Mouse (Mus musculus) heart, embryonic 14.5 days (tissue): ENCODE results near the gene Clec10a. TPM values are rescaled to one million over a fixed set of nuclear protein-coding genes. Genes with fewer than 3 reads are reported as not detected.
"Not testable (repeated sequence)": the region's sequence is repeated elsewhere in the genome, so short reads cannot be mapped to it uniquely, and the experiment has no call there.

Experiments
- ATAC-seq: fragments of 200-750 bp; cut with Nextera tagmentation; 2 replicates; pipeline ENCODE4 v1.8.0; 2017; ENCODE audit warnings: low read depth, moderate TSS enrichment; ENCODE audit not compliant: insufficient number of reproducible peaks, insufficient read depth, low FRiP score
- H3K27ac ChIP-seq, 2 experiments: fragments of 200-500 bp in 1 of 2; fragments of 300-500 bp in 1 of 2; sonication (generic) in 1 of 2; replicated peaks in 1 of 2; 2 replicates each; pipeline ENCODE4 v1.5.1; 2012 to 2014; ENCODE audit warnings: low read depth in 2 of 2, low read length in 2 of 2, control low read depth in 1 of 2, mild to moderate bottlenecking in 1 of 2, mixed read lengths in 1 of 2; ENCODE audit not compliant: control insufficient read depth in 1 of 2, insufficient read depth in 1 of 2
- H3K27me3 ChIP-seq: fragments of 300-500 bp; sonication (generic); 2 replicates; pipeline ENCODE4 v1.6.1; 2014; ENCODE audit warnings: mild to moderate bottlenecking, low read length, control low read depth; ENCODE audit not compliant: control insufficient read depth, insufficient read depth
- H3K36me3 ChIP-seq: fragments of 300-500 bp; sonication (generic); 2 replicates; pipeline ENCODE4 v1.6.1; 2014; ENCODE audit warnings: mild to moderate bottlenecking, control low read depth, low read length, mixed read lengths; ENCODE audit not compliant: control insufficient read depth, insufficient read depth
- H3K4me1 ChIP-seq, 2 experiments: fragments of 200-500 bp in 1 of 2; fragments of 300-500 bp in 1 of 2; sonication (generic) in 1 of 2; 2 replicates each; pipeline ENCODE4 v1.6.1; 2012 to 2014; ENCODE audit warnings: low read length in 2 of 2, control low read depth in 1 of 2, mixed read lengths in 1 of 2; ENCODE audit not compliant: control insufficient read depth in 2 of 2, insufficient read depth in 2 of 2
- H3K4me2 ChIP-seq: fragments of 300-500 bp; sonication (generic); 2 replicates; pipeline ENCODE4 v1.6.1; 2014; ENCODE audit warnings: mild to moderate bottlenecking, low read length
- H3K4me3 ChIP-seq, 2 experiments: fragments of 200-500 bp in 1 of 2; fragments of 300-500 bp in 1 of 2; sonication (generic) in 1 of 2; 2 replicates each; pipeline ENCODE4 v1.5.1; 2012 to 2014; ENCODE audit warnings: low read length in 2 of 2, mild to moderate bottlenecking in 2 of 2, control low read depth in 1 of 2, low read depth in 1 of 2, moderate library complexity in 1 of 2; ENCODE audit not compliant: control insufficient read depth in 1 of 2, insufficient read depth in 1 of 2
- H3K9ac ChIP-seq: fragments of 300-500 bp; sonication (generic); 2 replicates; pipeline ENCODE4 v1.6.1; 2014; ENCODE audit warnings: mild to moderate bottlenecking, low read length
- H3K9me3 ChIP-seq: fragments of 300-500 bp; sonication (generic); 2 replicates; pipeline ENCODE4 v1.6.1; 2016; ENCODE audit warnings: low read length, control low read depth; ENCODE audit not compliant: control insufficient read depth
- WGBS: fragments of 180-500 bp; shearing (Covaris S2); extraction: QIAGEN DNeasy Blood & Tissue Kit; methylation state at CpG from one replicate; pipeline ENCODE4 v1.1.7; 2014; 5-methylcytosine and 5-hydroxymethylcytosine counted together
- polyA plus RNA-seq: library from polyadenylated mRNA; unstranded; fragments of >200 nt; fragmentation: Nextera tagmentation; extraction: Ambion mirVana; gene quantifications from 2 replicates; pipeline ENCODE4 v1.2.1, GENCODE M21; 2014

Gene Clec10a
- polyA plus RNA-seq, 1 experiment from 2014 or later, result 0.36 TPM

DNA sequence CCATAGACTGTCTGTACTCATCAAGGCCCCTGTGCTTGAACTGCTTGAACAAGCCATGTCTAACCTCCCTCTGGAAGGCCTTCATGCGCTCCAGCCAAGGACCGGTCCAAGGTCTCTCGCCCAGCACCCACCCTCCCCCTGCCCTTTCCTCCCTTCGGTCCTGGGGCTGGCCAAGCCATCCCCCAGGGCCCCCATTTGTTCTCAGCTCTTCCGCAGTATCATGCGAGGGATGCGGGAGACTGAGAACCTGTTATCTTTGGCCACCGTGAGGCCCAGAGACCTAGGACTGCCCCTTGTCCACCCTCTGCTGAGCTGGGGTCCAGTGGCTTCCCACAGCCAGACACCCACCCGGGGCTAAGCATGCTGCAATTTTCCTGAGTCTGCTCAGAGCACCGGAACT, 16.8 kb upstream of the Clec10a start:
- 63% methylated on average over 10 of the region's 10 CpGs for WGBS
- Histone ChIP-seq H3K9me3 (no peaks in the 10 kb centered on the region), H3K27me3 (no peaks in the 10 kb centered on the region), H3K4me3 (no peak overlapping the region), H3K9ac (no peak overlapping the region), H3K4me1 (no peaks in the 10 kb centered on the region), H3K36me3 (no peaks in the 10 kb centered on the region), H3K27ac (no peak overlapping the region), H3K4me2 (no peak overlapping the region)
- no peak for ATAC-seq

DNA sequence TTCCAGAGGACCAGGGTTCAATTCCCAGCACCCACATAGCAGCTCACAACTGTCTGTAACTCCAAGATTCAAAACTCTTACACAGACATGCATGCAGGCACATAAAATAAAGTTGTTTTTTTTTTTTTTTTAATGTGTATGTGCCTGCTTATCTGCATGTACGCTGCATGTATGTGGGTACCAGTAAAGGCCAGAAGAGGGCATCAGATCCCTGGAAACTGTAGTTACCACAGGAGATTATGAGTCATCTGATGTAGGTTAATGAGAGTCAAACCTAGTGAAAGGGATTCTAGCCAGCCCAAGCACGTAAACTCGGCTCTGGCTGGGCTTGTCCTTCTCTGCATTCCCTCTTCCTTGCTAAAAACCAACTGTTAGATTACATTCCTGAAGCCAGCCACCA, 4.9 kb upstream of the Clec10a start:
- H3K9me3 ChIP-seq, result no peaks in the 10 kb centered on the region
- H3K4me1 ChIP-seq, result no peaks in the 10 kb centered on the region
- H3K27me3 ChIP-seq, result no peaks in the 10 kb centered on the region
- H3K27ac ChIP-seq, result no peak overlapping the region
- no peak overlapping the region for H3K4me2 ChIP-seq
- no peak overlapping the region for H3K9ac ChIP-seq
- no peaks in the 10 kb centered on the region for H3K36me3 ChIP-seq
- 60% methylated on average over 3 of the region's 3 CpGs for WGBS
- no peak for ATAC-seq
- H3K4me3 ChIP-seq, result no peak overlapping the region

DNA sequence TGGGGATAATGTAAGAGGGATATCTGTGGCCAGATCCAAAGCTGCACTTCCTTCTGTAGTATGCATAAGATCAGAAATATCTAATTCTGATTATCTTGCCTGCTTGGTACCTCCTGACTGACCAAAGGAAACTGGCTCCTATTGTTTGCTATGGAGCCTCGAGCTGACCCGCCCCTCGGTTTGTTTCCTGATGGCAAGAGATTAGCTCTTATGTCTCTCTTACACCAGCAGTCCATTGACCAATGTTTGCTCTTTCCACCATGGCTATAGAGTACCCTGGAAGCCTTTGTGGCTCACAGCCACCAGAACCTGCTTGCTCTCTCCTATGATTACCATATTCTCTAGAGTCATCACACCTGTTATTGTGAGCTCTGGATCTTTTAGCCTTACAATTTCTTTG, 6.3 kb downstream of the Clec10a start:
- no peaks in the 10 kb centered on the region for H3K27me3 ChIP-seq
- no peaks in the 10 kb centered on the region for H3K4me1 ChIP-seq
- H3K4me2 ChIP-seq, result no peak overlapping the region
- 68% methylated on average over 3 of the region's 3 CpGs for WGBS
- no peak overlapping the region for H3K9ac ChIP-seq
- no peak overlapping the region for H3K27ac ChIP-seq
- ATAC-seq, result no peak
- H3K9me3 ChIP-seq, result no peaks in the 10 kb centered on the region
- no peak overlapping the region for H3K4me3 ChIP-seq
- H3K36me3 ChIP-seq, result no peaks in the 10 kb centered on the region

DNA sequence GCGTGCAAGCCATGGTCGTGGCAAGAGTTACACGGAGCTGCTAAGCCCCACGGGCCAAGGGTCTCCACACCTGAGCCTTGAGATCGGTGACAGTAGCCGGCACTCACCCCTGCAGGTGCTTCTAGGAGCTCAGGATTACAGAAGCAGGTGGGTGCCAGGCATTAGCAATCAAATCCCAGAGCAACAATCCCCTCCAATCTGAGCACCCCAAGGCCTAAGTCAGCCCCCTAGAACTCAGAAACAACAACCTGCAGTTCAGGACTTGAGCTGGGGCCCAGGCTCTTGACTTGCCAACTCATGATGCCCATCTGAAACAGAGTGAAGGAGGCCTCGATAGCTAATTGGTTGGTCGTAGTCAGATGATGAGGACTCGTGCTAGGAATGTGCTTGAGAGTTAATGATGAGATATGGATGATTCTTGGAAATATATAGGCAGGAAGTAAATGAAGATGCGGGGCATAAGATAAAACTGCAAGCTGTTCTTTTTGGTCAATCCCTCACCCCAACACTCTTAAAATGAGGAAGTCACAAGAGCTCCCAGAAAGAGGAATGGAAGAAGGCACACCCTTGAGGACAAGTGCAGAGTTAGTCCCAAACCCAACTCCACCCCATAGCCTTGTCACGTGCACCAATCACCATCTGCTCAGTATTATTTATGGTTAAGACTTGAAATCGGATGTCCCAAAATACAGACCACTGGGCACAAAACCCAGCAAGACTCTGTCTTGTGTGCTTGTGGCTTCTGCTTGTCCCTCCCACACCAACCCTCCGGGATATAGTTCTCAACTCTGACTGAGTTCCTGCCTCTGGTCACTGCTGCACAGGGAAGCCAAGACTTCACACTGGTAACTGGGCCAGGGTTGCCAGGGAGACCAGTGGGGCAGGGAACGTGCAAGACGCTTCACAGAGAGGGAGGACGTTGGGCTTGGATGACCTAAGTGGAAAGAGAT, 10.2 kb downstream of the Clec10a start:
- WGBS, result 64% methylated on average over 16 of the region's 16 CpGs
- no peak for ATAC-seq
- Histone ChIP-seq H3K27ac (no peak overlapping the region), H3K9ac (no peak overlapping the region), H3K4me2 (no peak overlapping the region), H3K4me1 (no peaks in the 10 kb centered on the region), H3K36me3 (no peaks in the 10 kb centered on the region), H3K4me3 (no peak overlapping the region), H3K27me3 (no peaks in the 10 kb centered on the region), H3K9me3 (no peaks in the 10 kb centered on the region)

DNA sequence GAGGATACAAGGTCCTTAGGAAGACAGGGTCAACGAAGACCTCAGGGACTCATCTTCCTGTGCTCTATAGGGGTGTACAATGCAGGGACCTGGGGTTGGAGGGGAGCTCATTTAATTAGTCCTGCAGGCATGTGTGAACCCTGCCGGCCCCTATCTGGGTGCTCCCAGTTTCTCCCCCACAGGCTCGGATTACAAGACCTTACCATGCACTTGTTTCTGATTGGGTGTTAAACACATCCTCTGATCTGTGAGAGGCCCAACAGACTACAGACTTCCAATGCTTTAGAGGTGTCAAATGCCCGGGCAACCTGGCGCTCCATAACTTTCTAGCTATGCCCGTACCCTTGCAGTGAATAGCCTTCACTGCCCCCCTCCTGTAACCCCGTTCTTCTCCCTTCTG, 12.1 kb downstream of the Clec10a start:
- no peak overlapping the region for H3K9ac ChIP-seq
- no peaks in the 10 kb centered on the region for H3K36me3 ChIP-seq
- no peaks in the 10 kb centered on the region for H3K4me1 ChIP-seq
- no peak overlapping the region for H3K27ac ChIP-seq
- H3K27me3 ChIP-seq, result no peaks in the 10 kb centered on the region
- H3K9me3 ChIP-seq, result no peaks in the 10 kb centered on the region
- no peak overlapping the region for H3K4me3 ChIP-seq
- 35% methylated on average over 7 of the region's 7 CpGs for WGBS
- no peak for ATAC-seq
- no peak overlapping the region for H3K4me2 ChIP-seq

DNA sequence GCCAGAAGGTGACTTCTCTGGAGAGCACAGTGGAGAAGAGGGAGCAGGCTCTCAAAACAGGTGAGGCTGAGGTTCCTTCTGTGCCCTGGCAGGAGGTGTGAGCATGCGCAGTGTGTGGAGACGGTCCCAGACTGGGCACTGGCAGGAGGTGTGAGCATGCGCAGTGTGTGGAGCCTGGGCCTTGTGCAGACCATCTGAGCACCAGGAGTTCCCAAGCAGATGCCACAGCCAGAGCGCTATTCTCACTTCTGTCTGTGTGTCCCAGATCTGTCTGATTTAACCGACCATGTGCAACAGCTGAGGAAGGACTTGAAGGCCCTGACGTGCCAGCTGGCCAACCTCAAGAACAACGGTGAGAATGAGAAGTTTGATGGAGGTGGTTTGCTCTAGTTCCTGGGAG, 13.5 kb downstream of the Clec10a start:
- not testable (repeated sequence) for H3K4me3 ChIP-seq, H3K9me3 ChIP-seq, H3K9ac ChIP-seq, H3K27ac ChIP-seq, H3K4me2 ChIP-seq, H3K36me3 ChIP-seq, ATAC-seq, H3K27me3 ChIP-seq, H3K4me1 ChIP-seq
- 82% methylated on average over 7 of the region's 7 CpGs for WGBS

DNA sequence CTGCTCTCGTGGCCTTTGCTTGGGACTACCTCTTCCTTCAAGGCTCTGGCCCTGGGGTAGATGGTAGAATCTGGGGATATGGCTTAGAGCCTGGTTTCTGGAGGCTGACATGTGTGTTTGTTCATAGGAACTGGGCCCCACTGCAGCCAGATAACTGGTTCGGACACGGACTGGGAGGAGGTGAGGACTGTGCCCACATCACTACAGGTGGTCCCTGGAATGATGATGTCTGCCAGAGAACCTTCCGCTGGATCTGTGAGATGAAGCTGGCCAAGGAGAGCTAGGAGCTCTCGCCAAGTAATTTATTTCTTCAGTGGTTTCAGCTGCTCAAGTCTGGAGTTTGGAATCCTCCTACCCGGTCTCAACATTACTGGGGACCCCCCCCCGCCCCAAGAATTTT, 14.3 kb downstream of the Clec10a start:
- H3K9ac ChIP-seq, result no peak overlapping the region
- H3K9me3 ChIP-seq, result no peaks in the 10 kb centered on the region
- H3K27ac ChIP-seq, result no peak overlapping the region
- H3K36me3 ChIP-seq, result no peaks in the 10 kb centered on the region
- ATAC-seq, result no peak
- no peak overlapping the region for H3K4me3 ChIP-seq
- no peak overlapping the region for H3K4me2 ChIP-seq
- WGBS, result 72% methylated on average over 7 of the region's 7 CpGs
- no peaks in the 10 kb centered on the region for H3K27me3 ChIP-seq
- no peaks in the 10 kb centered on the region for H3K4me1 ChIP-seq

DNA sequence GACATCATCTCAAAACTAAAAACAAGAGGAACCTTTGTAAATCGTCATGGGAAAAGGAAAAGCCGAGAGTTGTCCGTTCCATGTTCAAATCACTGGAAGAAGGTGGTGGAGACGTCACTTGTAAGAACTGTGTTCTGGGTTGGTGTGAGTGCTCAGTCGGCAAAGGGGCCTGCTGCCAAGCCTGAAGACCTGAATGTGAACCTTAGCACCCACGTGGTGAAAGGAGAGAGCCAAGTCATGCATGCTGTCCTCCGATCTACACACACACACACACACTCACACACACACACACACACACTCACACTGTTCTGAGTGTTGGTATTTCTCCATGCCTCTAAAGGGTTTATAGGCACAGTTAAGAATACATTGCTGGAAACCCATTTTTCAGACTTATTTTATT, 15.2 kb downstream of the Clec10a start:
- no peak for ATAC-seq

More for the DNA sequence above, 15.2 kb downstream of the Clec10a start:
- no peaks in the 10 kb centered on the region for H3K9me3 ChIP-seq
- H3K27ac ChIP-seq, result no peak overlapping the region
- H3K4me1 ChIP-seq, result no peaks in the 10 kb centered on the region
- no peaks in the 10 kb centered on the region for H3K27me3 ChIP-seq
- no peak overlapping the region for H3K4me3 ChIP-seq
- no peaks in the 10 kb centered on the region for H3K36me3 ChIP-seq
- WGBS, result 69% methylated on average over 7 of the region's 7 CpGs
- H3K4me2 ChIP-seq, result no peak overlapping the region
- no peak overlapping the region for H3K9ac ChIP-seq
